Mouse (Mus musculus): ENCODE measurements around the gene 1700034J05Rik.

Gene 1700034J05Rik

DNA sequence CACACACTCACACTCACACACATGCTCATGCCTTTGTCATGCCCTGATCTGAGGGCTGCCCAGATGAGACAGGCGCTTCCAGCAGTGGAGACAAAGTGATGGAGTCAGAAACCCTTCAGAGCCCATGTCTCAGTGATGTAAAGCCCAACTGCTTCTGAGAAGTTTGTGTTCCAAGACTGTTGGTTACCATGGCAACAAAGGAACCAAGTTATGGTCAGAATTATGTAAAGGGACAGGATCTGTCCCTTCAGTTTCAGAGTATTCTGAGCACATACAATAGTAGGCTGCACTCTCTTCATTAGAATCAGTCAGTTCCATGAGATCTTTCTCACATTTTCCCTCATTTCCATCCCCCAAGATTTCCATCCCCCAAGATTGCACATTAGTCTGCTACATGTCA lies at the start of gene 1700034J05Rik:
Gene 1700034J05Rik (minus strand): TSS at position 165 of the 400 bp plus-strand sequence.
- DNase-seq (ENCODE audit: low spot score in 2 of 2), result no peak

DNA sequence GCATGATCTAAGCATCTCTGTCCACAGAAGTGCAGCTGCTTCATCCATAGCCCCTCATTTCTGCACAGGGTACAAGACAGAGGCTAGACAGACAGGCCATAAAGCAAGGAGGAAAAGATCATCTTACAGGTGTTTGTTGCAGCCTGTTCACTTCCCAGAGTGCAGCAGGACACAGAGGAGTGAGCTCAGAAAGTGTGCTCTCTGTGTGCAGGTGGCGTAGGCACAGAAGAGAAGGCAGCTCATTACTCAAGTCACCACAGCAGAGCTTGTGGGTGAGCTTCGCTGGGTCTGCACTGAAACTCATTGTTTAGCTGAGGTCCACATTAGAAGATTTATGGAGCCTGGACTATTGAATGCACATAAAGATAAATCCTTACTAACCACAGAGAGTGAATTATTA lies 45.5 kb upstream of the 1700034J05Rik start:
- DNase-seq (ENCODE audit: low spot score in 2 of 2), result no peak

- DNase-seq (ENCODE audit: low spot score in 2 of 2), result no peak
Observed at GRCm38 (mm10) chr6:146999302-146999701, 45.1 kb upstream of the 1700034J05Rik start.

DNA sequence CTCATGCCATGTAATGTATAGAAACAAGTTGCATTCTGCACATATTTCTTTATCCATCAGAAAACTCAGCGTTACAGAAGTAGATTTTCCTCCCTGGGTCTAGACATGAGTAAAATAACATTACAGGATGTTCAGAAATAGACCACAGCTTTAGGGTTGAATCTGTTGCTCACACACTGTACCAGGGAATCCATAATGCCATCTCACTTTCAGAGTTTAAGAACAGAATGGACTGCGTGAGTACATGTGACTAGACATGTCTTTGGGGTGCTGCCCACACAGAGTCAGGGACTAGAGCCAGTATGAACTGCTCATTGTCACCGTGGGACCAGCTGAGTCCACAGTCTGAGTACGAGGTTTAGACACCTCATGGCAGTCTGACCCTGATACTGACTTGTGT lies 44.5 kb upstream of the 1700034J05Rik start:
- DNase-seq (ENCODE audit: low spot score in 2 of 2), result no peak

DNA sequence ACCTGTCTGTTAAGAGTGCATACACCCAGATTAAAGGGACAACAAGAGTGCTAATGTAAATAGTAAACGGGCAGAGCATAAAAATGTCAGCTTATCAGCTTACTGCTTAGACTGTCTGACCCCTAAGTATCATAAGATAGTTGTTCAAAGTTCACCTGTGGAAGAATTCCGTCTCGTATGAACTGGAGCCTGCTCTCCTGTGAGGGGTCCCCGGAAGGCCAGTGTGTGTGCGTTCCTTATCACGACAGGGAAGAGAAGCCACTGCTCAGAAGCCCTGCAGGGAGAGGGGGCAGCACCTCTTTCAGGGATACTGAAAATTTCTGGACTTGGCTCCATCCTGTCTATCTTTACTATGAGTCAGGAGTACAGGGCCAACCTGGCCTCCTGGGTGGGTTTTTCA lies 42.8 kb upstream of the 1700034J05Rik start:
- no peak for DNase-seq (ENCODE audit: low spot score in 2 of 2)

- DNase-seq (ENCODE audit: low spot score in 2 of 2), result no peak
Observed at GRCm38 (mm10) chr6:146995878-146996277, 41.7 kb upstream of the 1700034J05Rik start.

DNA sequence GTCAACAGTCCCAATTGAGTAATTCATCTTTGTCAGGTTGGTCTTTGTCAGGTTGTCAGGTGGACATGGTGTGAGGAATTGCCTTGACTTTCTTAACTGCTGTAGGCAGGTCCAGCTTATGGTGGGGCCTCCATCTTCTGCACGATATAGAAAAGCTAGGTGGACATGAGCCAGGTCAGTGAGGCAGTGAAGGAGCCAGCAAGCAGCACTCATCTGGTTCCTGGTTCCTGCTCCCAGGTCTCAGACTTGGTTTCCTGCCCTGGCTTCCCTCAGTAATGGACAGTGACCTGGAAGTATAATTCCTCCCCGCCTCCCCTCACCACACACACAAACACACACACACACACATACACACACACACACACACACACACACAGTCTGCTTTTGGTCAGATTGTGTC lies 41.2 kb upstream of the 1700034J05Rik start:
- DNase-seq (ENCODE audit: low spot score in 2 of 2), result no peak

DNA sequence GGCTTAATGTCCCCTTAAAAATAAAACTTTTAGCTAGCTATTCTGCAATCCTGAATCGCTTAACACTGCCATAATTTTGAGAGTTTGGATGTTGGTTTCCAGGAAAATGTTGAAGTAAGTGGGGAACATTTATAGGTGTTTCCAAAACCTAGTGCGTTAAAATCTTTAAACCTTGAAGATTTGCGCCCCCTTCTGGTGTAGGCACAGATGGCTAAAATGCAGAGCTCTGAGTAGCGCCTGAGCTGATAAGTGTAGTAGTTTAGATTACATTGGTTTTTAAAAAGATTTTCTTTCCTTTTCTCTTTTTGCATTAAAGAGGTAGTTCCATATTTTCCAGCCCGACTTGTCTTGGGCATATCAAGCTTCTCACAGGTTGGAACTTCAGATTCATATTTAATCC lies 40.0 kb upstream of the 1700034J05Rik start:
- DNase-seq (ENCODE audit: low spot score in 2 of 2), result peak in 1 of 2 experiments; percentile 52

DNA sequence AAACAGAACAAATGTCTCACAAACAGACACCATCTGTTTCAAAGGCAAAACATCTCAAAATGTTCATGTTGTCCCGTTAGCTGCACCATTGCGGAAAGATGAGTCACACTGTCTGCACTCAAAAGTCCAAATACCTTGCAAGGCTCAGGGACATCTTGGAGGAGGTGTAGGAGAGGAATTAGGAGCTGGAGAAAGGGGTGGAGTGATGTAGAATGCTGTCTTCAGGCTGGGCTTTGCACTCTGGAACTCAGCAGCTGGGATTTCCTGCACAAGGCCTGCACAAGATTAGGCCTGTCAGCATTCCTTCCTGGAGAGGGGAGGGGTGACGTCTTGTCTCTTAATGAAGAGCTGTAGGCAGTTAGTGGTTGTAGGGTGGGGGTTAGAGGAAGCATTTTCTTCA lies 30.3 kb upstream of the 1700034J05Rik start:
- no peak for DNase-seq (ENCODE audit: low spot score in 2 of 2)

DNA sequence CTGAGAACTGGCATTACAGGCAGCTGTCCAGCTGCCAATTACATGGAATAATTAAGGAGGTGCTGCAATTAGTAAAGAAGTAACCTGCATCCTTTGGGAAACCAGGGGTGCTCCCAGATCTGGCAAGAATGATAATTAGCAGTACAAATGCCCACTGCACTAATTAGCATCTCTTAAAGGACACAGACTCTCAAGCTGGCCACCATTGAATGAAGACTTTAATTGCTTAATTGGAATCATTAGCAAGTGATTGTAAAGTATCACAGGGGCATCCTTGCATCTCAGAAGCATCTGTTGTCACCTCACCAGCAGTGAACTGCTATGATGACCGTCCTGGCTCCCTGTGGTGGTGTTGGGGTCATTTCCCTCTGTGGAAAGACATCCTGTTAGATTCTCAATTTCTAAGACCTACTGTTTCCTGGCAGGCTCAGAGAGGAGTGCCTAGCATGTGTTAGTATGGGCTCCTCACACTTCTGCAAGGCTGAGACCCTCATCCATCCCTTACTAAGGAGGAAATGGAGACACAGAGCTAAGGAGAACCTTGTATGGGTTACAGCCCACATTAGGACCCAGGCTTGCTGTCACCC lies 27.1 kb upstream of the 1700034J05Rik start:
- no peak for DNase-seq (ENCODE audit: low spot score in 2 of 2)

GRCm38 (mm10) chr6:146979953-146980352 lies 25.7 kb upstream of the 1700034J05Rik start:
- DNase-seq (ENCODE audit: low spot score in 2 of 2), result no peak

DNA sequence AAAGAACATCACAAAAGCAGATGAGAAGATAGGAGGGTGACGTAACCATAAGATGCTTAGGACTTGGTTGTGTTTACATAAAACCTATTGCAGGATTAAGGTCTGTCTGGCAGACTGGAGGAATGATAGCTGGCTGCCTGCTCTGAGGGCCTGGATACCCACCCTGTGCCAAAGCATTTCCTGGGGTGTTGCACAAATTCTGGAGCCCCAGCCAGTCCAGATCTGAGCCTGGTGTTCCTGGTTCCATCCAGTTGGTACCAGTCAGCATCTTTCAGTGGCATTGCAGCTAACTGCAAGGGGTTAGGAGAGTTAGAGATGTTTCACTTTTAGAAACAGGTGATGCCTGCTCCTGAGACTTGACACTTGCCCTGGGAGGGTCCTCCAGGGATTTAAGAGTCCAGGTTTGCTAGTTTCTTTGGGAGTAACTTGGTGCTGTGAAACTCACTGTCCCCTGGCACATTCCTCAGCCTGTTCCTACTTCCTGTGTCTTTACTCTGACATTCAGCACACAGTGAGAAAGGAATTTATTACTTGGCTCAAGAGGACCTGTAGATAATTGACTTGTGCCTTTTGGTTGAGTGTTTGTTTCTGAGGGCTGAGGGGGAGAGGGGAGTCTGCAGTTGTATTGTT lies 25.0 kb upstream of the 1700034J05Rik start:
- DNase-seq (ENCODE audit: low spot score in 2 of 2), result no peak

GRCm38 (mm10) chr6:146978691-146979114 lies 24.5 kb upstream of the 1700034J05Rik start:
- DNase-seq (ENCODE audit: low spot score in 2 of 2), result peak; percentile 16 to 26

DNA sequence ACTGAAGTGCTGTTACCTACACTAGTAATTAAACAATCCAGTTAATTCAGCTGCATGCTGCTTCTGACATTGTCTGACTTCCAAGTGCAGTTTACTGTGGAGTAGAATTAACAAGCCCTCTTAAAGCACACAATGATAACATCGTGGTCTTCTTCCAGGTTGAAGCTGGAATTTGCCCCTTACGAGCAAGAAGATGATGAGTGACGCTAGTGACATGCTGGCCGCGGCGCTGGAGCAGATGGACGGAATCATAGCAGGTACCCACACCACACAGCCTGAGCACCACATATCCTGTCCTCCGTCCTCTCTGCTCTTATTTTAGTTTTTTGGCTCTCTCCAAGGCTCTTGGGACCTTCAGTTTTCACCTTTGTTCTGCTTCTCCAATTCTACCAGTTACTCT lies 22.2 kb upstream of the 1700034J05Rik start:
- DNase-seq (ENCODE audit: low spot score in 2 of 2), result no peak

DNA sequence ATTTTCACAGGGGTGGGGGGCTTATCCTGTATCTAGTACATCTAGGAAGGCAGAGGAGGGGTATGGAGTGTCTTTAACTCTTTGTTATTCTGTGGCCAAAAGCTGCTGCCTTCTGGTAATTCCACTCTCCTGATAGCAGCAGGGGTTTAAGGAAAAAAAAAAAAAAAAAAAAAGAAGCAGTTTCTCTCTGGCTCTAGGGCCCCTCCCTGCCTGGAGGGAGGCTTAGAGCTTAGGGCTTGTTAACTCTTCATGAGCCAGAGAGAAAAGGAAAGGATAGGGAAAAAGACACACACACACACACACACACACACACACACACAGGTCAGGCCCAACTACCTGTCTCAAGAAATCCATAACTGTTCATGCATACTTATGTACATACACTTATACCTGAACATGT lies 19.6 kb upstream of the 1700034J05Rik start:
- no peak for DNase-seq (ENCODE audit: low spot score in 2 of 2)

DNA sequence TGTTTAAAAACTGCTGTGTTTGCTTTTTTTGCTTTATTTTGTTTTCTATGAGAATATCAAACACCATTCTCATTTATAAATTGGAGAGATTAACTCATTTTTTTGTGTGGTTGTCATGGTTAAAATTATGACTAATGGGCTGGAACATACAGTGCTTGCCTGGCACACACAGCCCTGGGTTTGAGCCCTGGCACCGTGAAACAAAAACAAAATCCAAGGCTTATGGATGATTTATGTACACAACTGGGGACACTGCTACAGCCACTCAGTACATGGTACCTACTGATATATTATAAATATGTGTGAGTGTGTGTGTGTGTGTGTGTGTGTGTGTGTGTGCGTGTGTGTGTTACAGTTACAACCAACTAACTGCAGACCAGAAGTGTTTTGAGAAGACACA lies 19.2 kb upstream of the 1700034J05Rik start:
- no peak for DNase-seq (ENCODE audit: low spot score in 2 of 2)

DNA sequence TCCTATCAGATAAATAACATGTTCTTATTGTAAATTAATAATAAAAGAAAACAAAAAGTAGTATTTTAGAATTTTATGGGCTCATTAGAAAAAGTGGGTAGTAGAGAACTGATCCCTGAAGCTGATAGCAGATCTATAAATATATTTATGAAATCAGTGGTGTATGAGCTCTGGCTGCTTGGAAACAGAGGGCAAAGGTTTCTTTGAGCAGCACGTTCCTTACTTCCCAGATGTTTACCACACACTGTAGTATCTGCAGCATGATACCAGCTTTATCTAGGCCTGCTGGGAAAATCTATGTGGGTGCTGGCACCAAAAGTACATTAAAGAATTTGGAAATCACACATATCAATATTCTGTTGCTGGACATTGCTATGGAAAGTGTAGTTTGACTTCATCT lies 18.5 kb upstream of the 1700034J05Rik start:
- DNase-seq (ENCODE audit: low spot score in 2 of 2), result no peak

DNA sequence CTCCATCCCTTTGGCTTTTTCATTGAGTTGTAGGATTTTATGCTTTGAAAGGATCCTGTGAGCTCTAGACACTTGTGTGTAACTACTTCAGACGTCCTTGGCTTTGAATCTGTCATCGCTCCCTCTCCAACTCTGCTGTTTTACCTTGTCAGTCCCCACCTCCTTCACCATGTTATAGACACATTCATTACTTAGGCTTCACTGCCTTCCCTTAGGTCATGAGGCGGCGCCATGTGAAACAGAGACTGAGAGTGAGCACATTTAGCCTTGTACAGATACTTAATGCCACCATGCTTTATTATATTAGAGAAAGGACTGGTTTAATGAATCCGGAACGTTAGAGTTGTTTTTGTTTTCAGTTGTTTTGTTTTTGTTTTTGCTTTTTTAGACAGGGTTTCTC lies 17.8 kb upstream of the 1700034J05Rik start:
- no peak for DNase-seq (ENCODE audit: low spot score in 2 of 2)

DNA sequence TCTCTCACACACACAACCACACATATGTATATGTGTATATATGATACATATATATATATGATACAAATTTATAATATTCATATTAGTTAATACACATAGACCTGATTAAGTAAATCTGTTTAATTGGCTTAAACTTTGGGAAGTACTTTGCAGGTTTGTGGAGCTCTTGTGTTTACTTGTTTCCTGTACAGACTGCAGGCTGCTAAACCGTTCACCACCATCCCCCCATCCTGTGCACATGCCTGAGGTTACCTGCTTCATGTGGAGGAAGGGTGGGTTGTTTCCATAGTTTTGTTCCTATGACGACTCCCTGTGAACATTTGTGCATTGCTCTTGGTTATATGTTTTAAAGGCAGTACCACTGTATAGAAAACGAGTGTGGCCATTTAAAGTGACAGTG lies 17.1 kb upstream of the 1700034J05Rik start:
- DNase-seq (ENCODE audit: low spot score in 2 of 2), result no peak

DNA sequence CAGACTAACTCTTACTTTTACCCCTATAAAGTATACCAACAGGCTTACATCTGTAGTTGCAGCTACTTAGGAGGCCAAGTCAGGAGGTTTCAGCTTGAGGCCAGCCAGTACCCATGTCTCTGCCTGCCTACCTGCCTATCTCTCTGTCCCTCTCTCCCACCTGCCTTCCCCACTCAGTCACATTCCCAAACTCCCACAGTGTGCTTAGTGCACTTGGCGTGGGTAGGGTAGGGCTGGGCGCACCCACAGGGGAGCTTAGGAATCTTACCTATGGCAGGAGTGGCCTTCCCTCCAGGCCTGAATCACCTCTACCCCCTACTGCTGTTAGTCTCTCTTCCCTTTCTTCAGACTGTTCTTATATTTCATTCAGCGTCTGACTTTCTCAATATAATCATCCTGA lies 16.6 kb upstream of the 1700034J05Rik start:
- DNase-seq (ENCODE audit: low spot score in 2 of 2), result no peak

DNA sequence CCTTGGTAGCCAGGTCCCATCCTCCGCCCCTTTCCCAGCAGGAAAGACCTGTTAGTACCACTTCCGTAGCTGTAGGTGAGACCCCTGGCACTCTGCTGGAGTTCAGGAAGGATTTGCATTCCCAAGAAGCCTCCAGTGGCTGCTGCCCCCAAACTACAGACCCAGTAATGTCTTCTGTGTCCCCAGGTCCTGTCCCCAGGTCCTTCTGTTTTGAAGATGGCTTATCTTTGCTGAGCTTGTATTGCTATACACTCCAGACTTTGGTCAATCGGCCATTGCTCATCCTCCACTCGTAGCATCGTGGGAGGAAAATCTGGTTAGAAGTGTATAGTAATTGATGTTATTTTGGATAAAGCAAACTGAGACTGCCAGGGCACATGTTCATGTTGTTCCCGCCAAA lies 13.6 kb upstream of the 1700034J05Rik start:
- DNase-seq (ENCODE audit: low spot score in 2 of 2), result no peak

GRCm38 (mm10) chr6:146966446-146967019 lies 12.3 kb upstream of the 1700034J05Rik start:
- no peak for DNase-seq (ENCODE audit: low spot score in 2 of 2)

- no peak for DNase-seq (ENCODE audit: low spot score in 2 of 2)
Observed at GRCm38 (mm10) chr6:146965139-146965772, 11.0 kb upstream of the 1700034J05Rik start.

Measured in heart, adult 9 months (tissue).